Mouse (Mus musculus) right cerebral cortex, postnatal 10 days (tissue): ENCODE measurements around the gene Rbp1.

ENCODE experiments used
- DNase-seq, 2 experiments: peaks; one replicate each; pipeline ENCODE4 v3.0.0; 2021; ENCODE audit warnings: low spot score in 2 of 2

Gene Rbp1

DNA sequence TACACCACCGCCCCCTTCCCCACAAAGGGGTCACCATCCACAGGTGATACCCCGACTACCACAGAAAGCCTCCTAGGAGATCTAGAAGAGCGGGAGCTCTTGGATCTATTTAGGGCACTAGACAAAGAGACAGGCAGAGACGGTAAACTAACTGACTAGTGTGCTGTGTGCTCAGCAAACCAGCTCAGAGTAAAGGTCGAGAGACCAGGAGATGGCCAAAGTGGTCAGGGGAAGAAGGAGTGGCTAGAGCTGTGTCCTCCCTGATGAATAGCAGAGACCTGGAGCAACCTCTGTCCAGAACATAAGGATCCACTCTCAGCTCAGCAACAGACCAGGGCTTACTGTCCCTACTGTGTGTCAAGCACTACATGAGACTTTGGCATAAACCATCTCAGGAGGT is at the start of gene Rbp1:
Gene Rbp1 (plus strand): TSS at position 306 of the 400 bp plus-strand sequence.
- DNase-seq, result no peak

DNA sequence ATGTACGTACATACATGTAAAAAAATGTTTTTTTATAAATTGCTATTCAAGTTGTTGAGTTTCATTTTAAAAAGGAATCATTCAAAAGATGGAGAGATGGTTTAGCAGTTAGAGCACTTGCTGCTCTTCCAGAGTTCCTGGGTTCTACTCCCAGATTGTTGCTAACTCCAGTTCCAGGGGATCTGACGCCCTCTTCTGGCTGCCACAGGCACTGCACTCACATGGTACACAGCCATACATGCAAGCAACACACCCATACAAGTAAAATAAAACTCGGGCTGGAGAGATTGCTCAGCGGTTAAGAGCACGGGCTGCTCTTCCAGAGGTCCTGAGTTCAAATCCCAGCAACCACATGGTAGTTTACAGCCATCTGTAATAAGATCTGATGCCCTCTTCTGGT is 49.4 kb upstream of the Rbp1 start:
- DNase-seq, result no peak

DNA sequence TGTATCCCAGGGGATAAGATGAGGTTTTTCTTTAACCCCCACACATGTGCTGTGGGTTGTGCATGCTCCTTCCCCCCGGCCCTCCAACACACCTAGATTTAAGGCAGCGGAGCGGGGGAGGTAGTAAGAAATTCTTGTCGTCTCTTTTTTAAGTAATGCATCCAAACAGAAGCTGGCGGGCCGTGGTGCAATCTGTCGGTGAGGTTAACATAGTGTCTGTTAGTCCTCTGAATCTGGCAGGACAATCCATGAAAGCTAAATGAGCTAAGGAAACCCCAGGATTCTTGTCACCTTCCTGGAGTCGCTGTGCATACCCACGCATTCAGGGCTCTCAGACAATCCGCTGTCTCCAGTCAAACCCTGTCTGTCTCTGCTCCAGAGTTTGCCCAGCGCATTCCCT is 47.9 kb upstream of the Rbp1 start:
- peak; percentile 33 to 35 for DNase-seq

DNA sequence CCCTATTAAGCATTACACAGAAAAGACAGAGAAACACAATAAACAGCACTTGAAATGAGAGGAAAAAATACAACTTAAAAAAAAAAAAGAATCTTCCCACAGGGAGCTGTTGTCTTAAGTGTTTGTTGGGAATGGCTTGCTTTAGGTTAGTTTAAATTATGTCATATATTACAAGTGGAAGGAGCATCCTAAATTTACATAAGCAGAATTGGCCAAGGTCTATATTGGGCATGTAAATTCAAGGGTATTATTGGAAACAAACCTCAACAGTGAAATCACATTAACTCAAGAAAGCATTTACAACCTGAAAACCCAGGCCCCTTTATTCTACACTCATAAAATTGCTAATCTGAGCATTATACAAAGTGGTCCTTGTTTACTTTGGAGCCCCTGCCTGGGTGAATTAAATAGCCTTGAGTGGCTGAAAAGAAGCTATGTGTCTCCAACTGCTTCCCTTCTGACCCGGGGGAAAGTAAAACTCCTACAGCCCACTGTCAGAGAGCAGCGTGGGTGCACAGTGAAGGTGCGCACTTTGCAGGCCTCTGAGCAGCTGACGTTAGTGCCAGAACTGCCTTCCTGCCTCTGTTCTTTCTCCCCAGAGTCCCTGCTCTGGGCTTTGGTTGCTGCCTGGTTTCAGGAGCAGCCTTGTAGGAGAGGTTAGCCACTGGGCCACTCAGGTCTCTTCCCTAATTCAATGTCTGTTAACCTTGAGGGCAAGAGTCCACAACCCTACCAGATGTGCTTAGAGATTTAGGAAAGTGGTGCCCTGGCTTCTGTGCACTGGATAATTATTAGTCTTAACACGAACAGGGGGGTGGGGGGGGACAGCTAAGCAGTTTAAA is 47.2 kb upstream of the Rbp1 start:
- no peak for DNase-seq

DNA sequence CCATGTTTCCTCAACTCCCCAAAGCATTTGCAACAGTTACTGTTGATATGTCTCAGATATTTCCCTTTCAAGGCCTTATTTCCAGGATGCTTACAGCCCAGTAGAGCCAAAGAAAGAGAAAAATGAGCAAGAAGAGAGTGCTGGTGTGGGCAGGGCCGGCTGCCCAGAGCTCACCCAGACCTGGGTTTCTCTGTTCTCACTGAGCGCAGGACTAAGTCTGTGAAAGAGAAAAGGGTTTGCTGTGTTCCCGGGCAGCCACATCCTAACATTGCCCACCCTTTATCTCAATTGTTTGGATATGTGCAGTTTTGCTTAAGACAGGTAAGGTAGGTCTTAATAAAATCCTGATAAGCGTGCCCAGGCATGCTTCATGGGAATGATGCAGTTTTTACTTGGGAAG is 43.0 kb upstream of the Rbp1 start:
- no peak for DNase-seq

DNA sequence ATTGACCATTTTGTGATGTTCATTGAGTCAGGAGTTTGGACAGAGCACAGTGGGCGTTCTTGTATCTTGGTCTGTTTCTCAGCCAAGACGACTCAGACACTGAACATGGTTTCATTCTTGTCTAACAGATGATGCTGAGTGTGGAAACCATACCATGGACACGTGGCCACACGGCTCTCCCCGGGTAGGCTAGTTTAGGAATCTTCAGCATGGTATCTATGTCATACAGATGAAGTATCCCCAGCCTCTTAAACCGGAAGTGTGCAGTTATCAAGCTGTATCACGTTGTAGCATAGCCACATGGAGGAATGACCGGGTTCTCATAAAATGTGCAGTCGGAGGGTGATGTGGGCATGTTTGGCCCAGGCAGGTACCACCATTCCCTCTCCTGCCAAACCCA is 42.2 kb upstream of the Rbp1 start:
- no peak for DNase-seq

DNA sequence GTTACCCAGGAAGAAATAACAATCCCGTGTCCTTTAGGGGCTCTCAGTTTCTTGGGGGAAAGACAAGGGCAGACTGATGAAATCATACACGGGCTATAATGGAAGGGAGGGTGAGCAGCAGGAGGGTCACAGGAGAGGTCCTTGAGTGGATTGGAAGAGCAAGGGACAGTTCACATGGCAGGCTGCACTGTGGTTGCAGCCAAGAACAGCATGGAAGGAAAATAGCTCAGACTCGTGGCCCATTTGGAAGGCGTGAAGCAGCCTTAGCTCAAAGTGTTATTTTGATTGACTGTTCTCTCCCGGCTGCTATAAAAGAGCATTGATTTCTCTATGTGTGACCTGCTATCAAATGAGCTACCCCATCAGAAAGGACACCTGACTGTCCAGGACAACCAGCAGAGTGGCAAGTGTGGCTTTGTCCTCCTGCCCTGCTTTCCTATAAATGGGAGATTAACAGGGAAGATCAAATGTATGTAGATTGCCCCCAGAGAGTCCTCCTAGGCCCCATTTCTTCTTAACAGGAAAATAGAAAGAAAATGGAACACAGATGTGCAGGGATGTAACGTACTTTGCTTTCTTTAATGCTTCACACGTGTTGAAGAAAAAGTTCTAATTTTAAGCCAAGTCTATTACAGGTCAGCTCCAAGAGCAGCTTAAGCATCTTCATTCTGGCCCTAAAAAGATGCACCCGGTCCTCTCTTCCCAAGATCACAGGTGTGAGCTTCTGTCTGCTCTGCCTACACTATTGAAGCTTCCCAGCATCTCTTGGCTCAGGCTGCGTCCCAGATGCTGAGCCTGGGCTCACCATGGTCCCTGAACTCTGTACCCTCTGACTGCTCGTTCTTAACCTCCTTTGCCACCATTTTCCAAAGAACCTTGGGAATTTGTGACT is 34.8 kb upstream of the Rbp1 start:
- DNase-seq, result no peak

DNA sequence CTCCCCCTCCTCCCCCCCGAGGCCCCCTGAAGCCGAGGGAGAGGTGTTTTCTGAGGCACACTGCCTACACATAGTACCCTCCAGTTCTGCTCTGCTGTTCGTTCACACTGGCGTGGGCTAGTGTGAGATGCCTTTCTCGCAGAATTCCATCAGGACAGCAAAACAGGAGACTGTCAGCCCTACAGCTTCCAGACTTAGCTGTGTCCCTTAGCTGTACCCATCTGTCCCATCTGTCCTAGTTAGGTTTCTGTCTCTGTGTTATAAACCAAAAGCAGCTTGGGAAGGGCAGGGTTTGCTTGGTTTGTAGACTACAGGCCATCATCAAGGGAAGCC is 34.2 kb upstream of the Rbp1 start:
- DNase-seq, result peak; percentile 40 to 71

DNA sequence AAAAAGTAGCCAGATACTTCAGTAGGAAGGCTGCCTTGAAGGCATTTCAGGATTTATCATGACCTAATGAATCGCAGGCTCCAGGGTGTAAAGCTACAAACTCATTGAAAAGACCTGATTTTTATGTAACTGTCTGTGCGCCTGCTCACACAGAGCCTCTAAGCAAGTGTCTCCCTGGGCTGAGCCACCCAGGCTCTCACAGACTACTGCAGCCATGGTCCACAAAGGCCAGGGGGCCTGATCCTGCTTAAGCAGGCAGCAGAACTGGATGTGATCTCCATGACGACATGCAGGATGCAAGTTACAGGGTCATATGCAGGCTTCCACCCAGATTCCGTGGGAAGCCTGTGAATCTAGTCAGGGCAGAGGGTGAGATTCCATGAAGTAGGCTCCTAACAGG is 29.3 kb upstream of the Rbp1 start:
- no peak for DNase-seq

DNA sequence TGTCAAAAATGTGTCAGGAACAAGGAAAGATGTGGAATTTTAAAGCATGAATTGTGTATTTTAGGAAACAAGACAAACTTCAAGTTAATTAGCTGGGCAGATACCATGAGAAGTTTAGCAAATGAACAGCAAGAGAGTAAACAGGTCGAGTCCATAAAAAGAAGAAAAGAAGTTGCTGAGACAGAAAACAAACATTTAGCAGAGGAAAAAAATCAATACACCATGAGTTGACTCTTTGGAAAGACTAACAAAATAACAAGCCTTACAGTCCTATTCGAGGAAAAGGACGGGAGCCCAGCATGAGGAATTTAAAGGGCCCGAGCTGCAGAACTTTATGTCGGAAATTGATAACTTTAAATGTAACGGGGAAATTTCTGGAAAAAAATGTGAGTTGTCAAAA is 25.6 kb upstream of the Rbp1 start:
- DNase-seq, result no peak

DNA sequence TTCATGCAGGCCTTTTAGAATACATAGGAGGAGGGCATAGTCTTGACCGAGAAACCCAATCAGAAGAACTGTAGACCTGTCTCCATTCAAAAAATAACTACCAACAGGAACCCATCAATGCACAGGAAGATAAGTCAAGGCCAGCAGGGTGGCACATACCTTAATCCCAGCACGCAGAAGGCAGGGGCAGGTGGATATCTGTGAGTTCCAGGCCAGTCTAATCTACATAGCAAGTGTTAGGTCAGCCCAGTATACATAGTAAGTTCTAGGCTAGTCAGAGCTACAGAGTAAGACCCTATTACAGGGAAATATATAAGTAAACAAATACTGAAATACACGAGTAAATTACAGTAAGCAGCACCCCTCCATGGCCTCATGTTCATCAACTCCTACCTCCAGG is 24.9 kb upstream of the Rbp1 start:
- DNase-seq, result no peak

DNA sequence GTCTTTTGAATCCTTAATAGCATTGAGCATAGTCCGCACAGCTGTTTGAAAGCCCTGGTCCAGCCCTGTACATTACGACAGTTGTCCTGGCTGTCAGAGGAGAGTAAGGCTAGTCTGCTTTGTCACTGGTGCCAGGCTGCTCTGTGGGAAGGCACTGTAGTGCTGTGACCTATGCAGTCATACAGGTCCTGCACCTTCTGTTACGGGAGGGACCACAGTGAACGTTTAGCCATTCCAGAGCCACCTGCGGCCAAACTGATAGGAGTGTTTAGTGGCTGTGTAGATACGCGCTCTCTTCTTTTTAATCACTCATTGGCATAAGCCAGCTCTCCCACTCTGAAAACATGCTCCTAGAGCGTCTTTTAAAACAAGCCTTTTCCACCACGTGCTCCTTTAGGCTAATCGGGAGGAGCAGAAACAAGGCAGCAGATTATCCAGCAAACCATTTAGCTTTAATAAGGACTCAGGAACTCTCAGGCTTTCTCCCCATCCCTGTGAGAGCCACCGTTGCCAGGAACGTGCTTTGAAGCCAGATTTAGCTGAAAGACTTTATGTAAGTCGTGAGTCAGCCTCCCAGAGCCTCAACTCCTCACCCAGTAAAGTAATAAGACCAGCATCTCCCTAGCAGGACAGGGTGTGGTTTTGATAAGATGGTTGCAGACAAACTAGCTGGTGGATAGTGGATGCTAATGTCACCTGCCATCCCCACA is 22.4 kb upstream of the Rbp1 start:
- DNase-seq, result peak; percentile 64 to 65

DNA sequence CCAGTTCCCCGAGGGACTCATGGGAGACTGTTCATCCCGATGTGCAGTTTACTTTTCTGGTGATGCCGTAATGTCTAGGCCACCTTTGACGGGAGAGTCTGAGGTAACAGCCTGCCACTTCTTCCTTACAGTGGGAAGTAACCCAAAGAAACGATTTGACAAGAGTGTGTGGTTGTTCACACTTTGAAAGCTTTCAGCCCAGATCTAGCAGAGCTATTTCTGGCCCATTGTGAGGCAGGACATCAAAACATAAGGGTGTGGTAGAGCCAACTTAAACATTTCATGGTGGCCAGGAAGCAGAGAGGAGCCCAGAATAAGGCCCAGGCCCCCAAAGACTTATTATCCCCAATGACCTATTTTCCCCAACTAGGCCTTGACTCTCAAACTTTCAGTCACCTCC is 21.1 kb upstream of the Rbp1 start:
- no peak for DNase-seq

DNA sequence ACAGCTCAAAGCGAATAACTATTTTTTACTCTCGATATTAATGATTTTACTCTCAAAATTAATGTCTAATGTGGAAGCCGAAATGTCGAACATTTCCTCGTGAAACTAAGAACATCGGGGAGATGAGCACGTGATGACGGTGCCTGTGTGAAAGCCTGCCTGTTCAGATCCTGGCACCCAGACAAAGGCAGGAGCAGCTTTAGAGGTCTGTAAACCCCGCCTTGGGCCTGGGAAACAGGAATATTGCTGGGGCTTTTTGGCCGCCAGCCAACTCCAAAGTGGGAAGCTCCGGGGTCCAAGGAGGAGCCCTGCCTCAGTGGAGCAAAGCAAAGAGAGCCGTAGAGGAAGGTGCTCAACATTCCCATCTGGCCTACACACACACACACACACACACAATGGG is 15.0 kb upstream of the Rbp1 start:
- no peak for DNase-seq

DNA sequence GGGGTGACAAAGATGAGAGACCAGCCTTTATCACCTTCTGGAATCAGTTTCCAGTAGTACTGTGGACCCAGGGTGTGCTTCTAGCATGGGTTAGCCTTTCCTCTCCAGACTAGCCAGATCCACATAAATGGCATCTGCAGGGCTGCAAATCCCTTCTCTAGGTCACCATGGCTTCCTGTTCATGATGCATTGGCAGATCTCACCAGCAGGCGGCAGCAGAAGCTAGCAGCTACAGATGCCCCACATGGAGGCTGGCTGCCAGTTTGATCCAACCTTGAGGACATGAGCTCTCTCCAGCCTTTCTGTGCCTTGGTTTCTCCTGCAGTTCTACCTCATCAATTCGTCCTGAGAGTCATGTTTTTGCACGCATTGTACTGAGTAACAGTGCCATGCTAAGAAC is 13.6 kb upstream of the Rbp1 start:
- DNase-seq, result peak; percentile 69 to 82

DNA sequence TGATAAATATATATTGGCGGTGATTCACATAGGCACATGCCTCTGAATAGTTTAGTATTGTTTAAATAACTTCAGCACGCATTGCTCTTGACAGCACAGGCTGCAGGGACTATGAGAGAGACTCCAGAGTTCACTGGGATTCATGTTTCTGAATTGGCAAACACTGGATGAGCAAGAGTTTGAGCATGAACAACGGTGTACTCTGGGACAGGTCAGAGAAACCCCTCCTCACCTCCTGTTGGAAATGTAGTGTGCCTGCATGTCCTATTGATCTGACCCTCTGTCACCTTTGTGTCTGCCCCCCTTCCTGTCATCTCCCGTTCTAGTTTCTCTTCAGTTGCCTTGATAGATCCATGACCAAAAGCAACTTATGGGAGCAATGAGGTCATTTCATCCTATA is 7.3 kb upstream of the Rbp1 start:
- DNase-seq, result no peak

DNA sequence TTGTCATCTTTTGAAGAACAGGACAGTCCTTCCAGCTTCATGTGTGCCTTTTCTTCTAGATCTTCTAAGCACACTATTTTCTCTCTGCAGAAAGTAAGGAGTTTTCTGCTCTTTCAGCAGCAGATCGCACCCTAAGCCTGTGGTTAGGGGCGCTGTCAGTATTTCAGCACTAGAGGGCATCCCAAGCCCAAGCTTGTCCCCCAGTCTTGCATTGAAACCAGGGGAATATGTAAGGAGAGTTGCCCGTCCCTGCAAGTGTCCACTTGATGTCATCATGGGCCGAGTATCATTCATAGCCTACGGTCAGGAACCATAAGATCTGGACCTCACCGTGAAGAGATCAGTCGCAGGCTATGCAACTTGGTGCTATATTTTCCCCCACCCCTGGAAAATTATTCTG is 4.8 kb upstream of the Rbp1 start:
- DNase-seq, result peak in 1 of 2 experiments; percentile 50

DNA sequence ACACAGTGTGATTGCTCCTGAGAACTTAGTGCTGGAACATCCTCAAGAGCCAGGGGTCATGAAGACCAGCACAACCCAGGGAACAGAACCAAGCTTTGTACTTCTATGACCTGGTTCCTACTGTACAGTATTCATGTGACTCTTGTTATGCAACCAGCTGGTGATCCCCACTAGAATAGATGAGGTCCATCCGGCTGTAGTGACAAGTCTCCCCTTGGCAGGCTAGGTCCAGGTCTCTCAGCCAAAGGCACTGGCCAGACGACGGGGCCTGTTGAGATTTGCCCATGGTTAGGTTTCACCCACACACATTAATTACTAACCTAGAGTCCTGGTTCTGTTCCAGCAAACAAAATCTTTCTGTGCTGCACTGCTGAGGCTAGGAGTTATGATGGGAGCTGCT is 4.4 kb upstream of the Rbp1 start:
- DNase-seq, result no peak

DNA sequence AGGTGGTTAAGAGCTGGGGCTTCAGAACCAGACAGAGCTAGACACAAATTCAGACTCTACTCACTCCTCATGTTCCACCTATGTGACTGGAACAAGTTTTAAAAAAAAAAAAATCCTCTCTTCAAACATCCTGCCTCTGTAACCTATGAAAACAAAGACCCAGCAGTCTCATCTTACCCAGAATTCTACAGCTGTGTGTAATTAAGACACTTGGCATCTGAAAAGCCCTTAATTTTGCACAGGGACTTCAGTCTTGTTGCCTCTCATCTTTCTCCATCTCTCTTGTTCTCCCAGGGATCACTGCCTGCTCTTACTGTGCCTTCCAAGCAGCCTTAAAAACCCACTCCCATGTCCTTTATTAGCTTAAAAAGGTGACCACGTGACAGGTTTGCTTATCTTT is 2.1 kb upstream of the Rbp1 start:
- DNase-seq, result no peak

DNA sequence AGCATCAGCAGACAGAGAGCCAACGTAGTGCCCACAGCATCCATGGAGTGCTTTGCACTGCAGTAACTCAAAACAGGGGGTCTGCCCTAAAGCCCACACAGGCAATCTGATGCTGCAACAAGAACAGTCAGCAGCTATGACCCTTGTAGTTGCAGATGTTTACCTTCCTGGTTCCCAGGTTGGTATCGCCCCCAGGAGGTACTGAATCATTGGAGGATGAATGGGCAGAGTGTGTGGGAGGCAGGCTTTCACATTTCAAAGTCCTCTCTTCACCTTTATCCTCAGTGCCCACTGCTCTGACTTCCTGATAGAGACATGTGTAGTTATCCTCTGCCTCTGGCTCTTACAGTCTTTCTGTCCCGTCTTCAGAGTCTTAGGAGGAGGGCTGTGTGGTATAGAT is 858 bp upstream of the Rbp1 start:
- no peak for DNase-seq

DNA sequence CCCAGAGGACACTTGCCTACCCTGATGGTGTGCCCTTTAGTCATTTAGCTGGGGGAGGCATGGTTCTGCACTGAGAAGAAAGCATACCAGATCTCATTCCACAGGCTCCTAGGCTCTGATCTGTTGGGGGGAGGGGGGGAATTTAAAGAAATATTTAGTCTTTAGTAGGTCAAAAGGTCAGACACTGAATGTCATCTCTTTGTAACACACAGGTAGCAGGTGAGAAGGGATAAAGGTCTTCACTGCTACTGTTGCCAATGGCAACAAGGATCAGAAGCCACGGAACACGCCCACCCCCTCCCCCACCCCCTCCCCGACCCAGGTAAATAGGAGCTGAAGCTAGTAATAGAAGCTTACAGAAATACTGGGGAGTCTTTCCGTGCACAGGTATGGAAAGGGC is 930 bp downstream of the Rbp1 start:
- DNase-seq, result no peak

DNA sequence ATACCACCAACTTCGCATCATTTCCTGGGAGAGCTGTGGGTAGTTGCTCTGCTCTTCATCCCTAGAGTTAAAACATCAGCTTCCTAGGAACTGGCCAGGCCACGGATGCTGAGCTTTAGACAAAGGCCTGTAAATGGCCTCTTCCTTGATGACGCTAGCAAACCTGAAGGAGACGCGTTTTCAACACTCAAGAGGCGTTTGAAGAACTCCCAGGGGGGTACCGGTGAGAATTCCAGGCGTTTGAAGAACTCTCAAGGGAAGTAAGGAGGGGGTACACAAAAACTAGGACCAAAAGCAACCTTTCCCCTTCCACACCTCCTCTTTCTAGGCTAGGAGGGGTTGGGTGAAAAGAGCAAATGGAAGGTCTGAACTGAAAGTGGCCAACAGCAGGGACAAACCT is 1.5 kb downstream of the Rbp1 start:
- no peak for DNase-seq
